Mouse (Mus musculus) cerebellum, adult 8-10 months (tissue): Measurements from ENCODE around the gene Ccn6.
"Not testable (repeated sequence)": the region's sequence is repeated elsewhere in the genome, so short reads cannot be mapped to it uniquely, and the experiment has no call there.

ENCODE experiments used
- DNase-seq: peaks from one replicate; pipeline ENCODE4 v3.0.0; 2022

Gene Ccn6

GRCm38 (mm10) chr10:39163694-39164093 is at the start of gene Ccn6:
Gene Ccn6 (minus strand): TSS chr10:39163794.
- DNase-seq: no peak

- no peak for DNase-seq
Observed at GRCm38 (mm10) chr10:39210031-39210430, 46.4 kb upstream of the Ccn6 start.

- DNase-seq: no peak
Observed at GRCm38 (mm10) chr10:39209161-39210025, 45.8 kb upstream of the Ccn6 start.

GRCm38 (mm10) chr10:39208712-39209111 is 45.1 kb upstream of the Ccn6 start:
- DNase-seq: no peak

GRCm38 (mm10) chr10:39207310-39207855 is 43.8 kb upstream of the Ccn6 start:
- no peak for DNase-seq

- DNase-seq: no peak
Observed at GRCm38 (mm10) chr10:39202490-39202889, 38.9 kb upstream of the Ccn6 start.

GRCm38 (mm10) chr10:39198216-39198615 is 34.6 kb upstream of the Ccn6 start:
- DNase-seq: not testable (repeated sequence)

- no peak for DNase-seq
Observed at GRCm38 (mm10) chr10:39192673-39193072, 29.1 kb upstream of the Ccn6 start.

- no peak for DNase-seq
Observed at GRCm38 (mm10) chr10:39185545-39185906, 21.9 kb upstream of the Ccn6 start.

- DNase-seq: no peak
Observed at GRCm38 (mm10) chr10:39184864-39185544, 21.4 kb upstream of the Ccn6 start.

GRCm38 (mm10) chr10:39176981-39177380 is 13.4 kb upstream of the Ccn6 start:
- no peak for DNase-seq

- DNase-seq: no peak
Observed at GRCm38 (mm10) chr10:39173077-39173476, 9.5 kb upstream of the Ccn6 start.

GRCm38 (mm10) chr10:39172540-39172931 is 8.9 kb upstream of the Ccn6 start:
- DNase-seq: no peak

GRCm38 (mm10) chr10:39171603-39172539 is 8.3 kb upstream of the Ccn6 start:
- peak; percentile 92 for DNase-seq

GRCm38 (mm10) chr10:39171134-39171533 is 7.5 kb upstream of the Ccn6 start:
- peak; percentile 92 for DNase-seq

- DNase-seq: peak; percentile 33
Observed at GRCm38 (mm10) chr10:39170706-39171105, 7.1 kb upstream of the Ccn6 start.

- peak; percentile 82 for DNase-seq
Observed at GRCm38 (mm10) chr10:39170181-39170580, 6.6 kb upstream of the Ccn6 start.

- no peak for DNase-seq
Observed at GRCm38 (mm10) chr10:39169642-39170041, 6.0 kb upstream of the Ccn6 start.

GRCm38 (mm10) chr10:39167611-39168010 is 4.0 kb upstream of the Ccn6 start:
- DNase-seq: no peak

GRCm38 (mm10) chr10:39165632-39166115 is 2.1 kb upstream of the Ccn6 start:
- peak; percentile 47 for DNase-seq

GRCm38 (mm10) chr10:39162666-39163484 is 719 bp downstream of the Ccn6 start:
- DNase-seq: no peak

- DNase-seq: no peak
Observed at GRCm38 (mm10) chr10:39161406-39161805, 2.2 kb downstream of the Ccn6 start.
